Mouse (Mus musculus) intestine, embryonic 14.5 days (tissue): ENCODE data around the gene Olfr1295. TPM values are rescaled to one million over a fixed set of nuclear protein-coding genes. Genes with fewer than 3 reads are reported as not detected.

ENCODE experiments used
- ATAC-seq: fragments of 200-750 bp; cut with Nextera tagmentation; replicated peaks from 2 replicates; pipeline ENCODE4 v1.8.0; 2017; ENCODE audit warnings: low read depth, moderate number of reproducible peaks, moderate TSS enrichment, moderate library complexity; ENCODE audit not compliant: low FRiP score, low TSS enrichment
- DNase-seq: peaks from one replicate; pipeline ENCODE4 v3.0.0-alpha.2; 2018; ENCODE audit warnings: low spot score
- H3K27ac ChIP-seq: fragments of 300-500 bp; sonication (generic); 2 replicates; pipeline ENCODE4 v1.5.1; 2014; ENCODE audit warnings: low read depth, mild to moderate bottlenecking, control low read depth
- H3K27me3 ChIP-seq: fragments of 300-500 bp; sonication (generic); replicated peaks from 2 replicates; pipeline ENCODE4 v1.6.1; 2014; ENCODE audit warnings: low read length, control low read depth; ENCODE audit not compliant: control insufficient read depth, insufficient read depth
- H3K36me3 ChIP-seq: fragments of 300-500 bp; sonication (generic); 2 replicates; pipeline ENCODE4 v1.6.1; 2014; ENCODE audit warnings: low read length, control low read depth; ENCODE audit not compliant: control insufficient read depth, insufficient read depth
- H3K4me1 ChIP-seq: fragments of 300-500 bp; sonication (generic); replicated peaks from 2 replicates; pipeline ENCODE4 v1.6.1; 2014; ENCODE audit warnings: low read length, control low read depth, mixed read lengths; ENCODE audit not compliant: control insufficient read depth, insufficient read depth
- H3K4me2 ChIP-seq: fragments of 300-500 bp; sonication (generic); 2 replicates; pipeline ENCODE4 v1.6.1; 2014; ENCODE audit warnings: low read length
- H3K4me3 ChIP-seq: fragments of 300-500 bp; sonication (generic); 2 replicates; pipeline ENCODE4 v1.5.1; 2014; ENCODE audit warnings: low read depth, low read length, control low read depth, mixed read lengths
- H3K9ac ChIP-seq: fragments of 300-500 bp; sonication (generic); 2 replicates; pipeline ENCODE4 v1.6.1; 2014; ENCODE audit warnings: mild to moderate bottlenecking, low read length
- H3K9me3 ChIP-seq: fragments of 300-500 bp; sonication (generic); 2 replicates; pipeline ENCODE4 v1.6.1; 2016; ENCODE audit warnings: low read length, control low read depth; ENCODE audit not compliant: control insufficient read depth
- WGBS: fragments of 180-500 bp; shearing (Covaris S2); extraction: QIAGEN DNeasy Blood & Tissue Kit; methylation state at CpG from one replicate; pipeline ENCODE4 v1.1.7; 2014; 5-methylcytosine and 5-hydroxymethylcytosine counted together
- polyA plus RNA-seq: library from polyadenylated mRNA; unstranded; fragments of >200 nt; fragmentation: Nextera tagmentation; extraction: Ambion mirVana; gene quantifications from 2 replicates; pipeline ENCODE4 v1.2.1, GENCODE M21; 2014

The Olfr1295 gene
- not detected in 2 replicates for polyA plus RNA-seq

- Histone ChIP-seq H3K27ac (no peak within 1 kb of the TSS), H3K9ac (no peak within 1 kb of the TSS), H3K9me3 (no peaks in the 10 kb centered on the region), H3K4me2 (no peak within 1 kb of the TSS), H3K36me3 (no peaks in the 10 kb centered on the region), H3K4me1 (no peaks in the 10 kb centered on the region), H3K27me3 (no peaks in the 10 kb centered on the region), H3K4me3 (no peak within 1 kb of the TSS)
- ATAC-seq (no peak), DNase-seq (no peak)
These were observed at the start of gene Olfr1295 for GRCm38 (mm10) chr2:111569581-111569980. Gene Olfr1295, minus strand, starts transcription at chr2:111569681.

- H3K27ac ChIP-seq = no peak within 1 kb of the TSS
These were observed 29.3 kb downstream of the Olfr1295 start, which contains the start of gene Olfr1294 for GRCm38 (mm10) chr2:111540191-111540590. Gene Olfr1294, minus strand, starts transcription at chr2:111540291.

GRCm38 (mm10) chr2:111524903-111525302, 44.6 kb downstream of the Olfr1295 start, which contains the start of gene Olfr1293-ps:
Gene Olfr1293-ps, plus strand, starts transcription at chr2:111525203.
- H3K4me2 ChIP-seq = no peak within 1 kb of the TSS
- WGBS = 73% methylated on average over 1 of the region's 1 CpGs
- H3K27me3 ChIP-seq = no peaks in the 10 kb centered on the region
- no peak within 1 kb of the TSS for H3K9ac ChIP-seq
- no peak for DNase-seq
- peaks cover 2% of the 10 kb centered on the region; the same call in 1 of the 2 replicates for H3K9me3 ChIP-seq
- H3K27ac ChIP-seq = no peak within 1 kb of the TSS
- H3K4me1 ChIP-seq = no peaks in the 10 kb centered on the region
- no peak for ATAC-seq
- H3K36me3 ChIP-seq = no peaks in the 10 kb centered on the region
- H3K4me3 ChIP-seq = no peak within 1 kb of the TSS

More at GRCm38 (mm10) chr2:111540191-111540590, 29.3 kb downstream of the Olfr1295 start, which contains the start of gene Olfr1294:
- ATAC-seq (no peak), DNase-seq (no peak)
- H3K4me1 ChIP-seq = no peaks in the 10 kb centered on the region
- no peaks in the 10 kb centered on the region for H3K36me3 ChIP-seq
- WGBS = 56% methylated on average over 1 of the region's 1 CpGs
- no peak within 1 kb of the TSS for H3K4me2 ChIP-seq
- no peak within 1 kb of the TSS for H3K9ac ChIP-seq
- H3K4me3 ChIP-seq = no peak within 1 kb of the TSS
- H3K9me3 ChIP-seq = no peaks in the 10 kb centered on the region
- H3K27me3 ChIP-seq = no peaks in the 10 kb centered on the region

GRCm38 (mm10) chr2:111517451-111517850, 52.0 kb downstream of the Olfr1295 start:
- no peak overlapping the region for H3K4me3 ChIP-seq
- WGBS = 96% methylated on average over 10 of the region's 10 CpGs
- no peak overlapping the region for H3K27ac ChIP-seq
- H3K27me3 ChIP-seq = no peaks in the 10 kb centered on the region
- H3K4me2 ChIP-seq = no peak overlapping the region
- no peak overlapping the region for H3K9ac ChIP-seq
- no peak for DNase-seq
- H3K4me1 ChIP-seq = no peaks in the 10 kb centered on the region
- H3K36me3 ChIP-seq = no peaks in the 10 kb centered on the region
- ATAC-seq = no peak
- H3K9me3 ChIP-seq = peaks cover 4% of the 10 kb centered on the region; the same call in 1 of the 2 replicates

Other genes with a start within 250 kb of the Olfr1295 start
- not detected in 2 replicates for gene Olfr1281, start 243.2 kb downstream of the Olfr1295 start, polyA plus RNA-seq
- not detected in 2 replicates for gene Olfr1282, start 233.6 kb downstream of the Olfr1295 start, polyA plus RNA-seq
- gene Olfr1283, start 202.9 kb downstream of the Olfr1295 start, polyA plus RNA-seq = not detected in 2 replicates
- gene Olfr1284, start 194.2 kb downstream of the Olfr1295 start, polyA plus RNA-seq = not detected in 2 replicates
- not detected in 2 replicates for gene Olfr1286, start 146.6 kb downstream of the Olfr1295 start, polyA plus RNA-seq
- gene Olfr1287, start 120.5 kb downstream of the Olfr1295 start, polyA plus RNA-seq = not detected in 2 replicates
- not detected in 2 replicates for gene Olfr1288, start 95.6 kb downstream of the Olfr1295 start, polyA plus RNA-seq
- gene Olfr1289, start 88.9 kb downstream of the Olfr1295 start, polyA plus RNA-seq = not detected in 2 replicates
- not detected in 2 replicates for gene Olfr1290, start 75.9 kb downstream of the Olfr1295 start, polyA plus RNA-seq
- not detected in 2 replicates for gene Olfr1291-ps1, start 72.5 kb downstream of the Olfr1295 start, polyA plus RNA-seq
- gene Olfr1293-ps, start 44.5 kb downstream of the Olfr1295 start, polyA plus RNA-seq = not detected in 2 replicates
- not detected in 2 replicates for gene Olfr1294, start 29.4 kb downstream of the Olfr1295 start, polyA plus RNA-seq
- gene Olfr1297, start 56.8 kb upstream of the Olfr1295 start, polyA plus RNA-seq = not detected in 2 replicates
- not detected in 2 replicates for gene Olfr1298, start 79.5 kb upstream of the Olfr1295 start, polyA plus RNA-seq
- gene Olfr1299, start 91.7 kb upstream of the Olfr1295 start, polyA plus RNA-seq = not detected in 2 replicates
- gene Olfr1301, start 181.3 kb upstream of the Olfr1295 start, polyA plus RNA-seq = not detected in 2 replicates
- gene Olfr1302, start 207.7 kb upstream of the Olfr1295 start, polyA plus RNA-seq = not detected in 2 replicates